Mouse (Mus musculus): Measurements from ENCODE around the gene Fam19a2. TPM values are rescaled to one million over a fixed set of nuclear protein-coding genes. Genes with fewer than 3 reads are reported as not detected.

Gene Fam19a2
- total and polyA plus RNA-seq, 2 experiments = 0.53 to 3.1 TPM

DNA sequence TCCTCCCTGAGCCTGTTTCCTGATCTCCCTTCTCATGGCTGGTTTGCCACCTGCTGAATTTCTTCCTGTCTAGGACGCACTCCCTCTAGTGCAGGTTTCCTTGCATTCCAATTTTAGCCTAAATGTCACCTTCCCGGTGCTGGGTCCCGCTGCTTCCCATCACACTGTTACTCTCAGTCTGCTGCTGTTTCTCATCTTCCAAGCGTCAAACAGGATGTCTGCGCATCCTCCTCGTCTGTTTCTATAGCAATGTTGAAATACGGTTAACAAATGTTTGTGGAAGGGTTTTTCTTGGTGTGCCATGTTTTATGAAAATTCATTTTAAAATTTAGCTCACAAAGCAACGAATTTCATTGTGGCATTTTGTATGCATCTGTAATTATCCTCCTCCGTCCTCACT is 131.6 kb downstream of the Fam19a2 start:
- Histone ChIP-seq H3K27ac (replicated peaks; ENCODE audit: insufficient read depth, low read depth, low read length) (no peak overlapping the region), H3K79me2 (ENCODE audit: control insufficient read depth, insufficient read depth, low read length) (no peaks in the 10 kb centered on the region), H3K4me1 (ENCODE audit: control insufficient read depth, insufficient read depth, low read length) (no peaks in the 10 kb centered on the region), H3K27me3 (ENCODE audit: control insufficient read depth, insufficient read depth, low read length) (no peaks in the 10 kb centered on the region), H3K36me3 (ENCODE audit: control insufficient read depth, insufficient read depth, low read length) (no peaks in the 10 kb centered on the region), H3K4me3 (ENCODE audit: insufficient read depth, low read depth, low read length) (no peak overlapping the region), H3K9ac (ENCODE audit: low read depth, low read length) (no peak overlapping the region)
- 69% methylated on average over 9 of the region's 9 CpGs for WGBS
- no peak for TF ChIP-seq CTCF (IDR thresholded peaks at IDR 0.05; ENCODE audit: low read depth, low read length)
- no peak for TF ChIP-seq POLR2A (IDR thresholded peaks at IDR 0.05; ENCODE audit: extremely low read depth, insufficient read depth, low read length)
- DNase-seq (ENCODE audit: extremely low read depth, low read depth, low spot score) = no peak

DNA sequence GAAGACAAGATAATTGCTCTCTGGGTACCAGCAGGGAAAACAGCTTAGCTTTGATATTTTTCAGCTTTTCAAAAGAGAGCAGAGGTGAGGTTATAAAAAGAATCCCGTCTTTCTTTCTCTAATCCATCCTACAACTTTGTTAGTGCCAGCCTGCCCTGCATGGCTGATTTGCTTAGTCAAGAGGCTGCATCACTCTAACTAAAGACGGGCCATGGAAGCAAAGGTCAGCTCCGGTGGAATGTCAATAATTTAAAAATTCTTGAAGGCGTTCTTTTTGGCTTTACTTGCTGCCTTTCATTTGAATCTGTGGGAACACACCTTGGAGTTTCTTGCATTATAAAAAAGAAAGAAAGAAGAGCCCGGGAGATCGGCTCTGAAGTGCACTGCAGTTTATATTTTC is 134.3 kb downstream of the Fam19a2 start:
- Histone ChIP-seq H3K4me3 (ENCODE audit: insufficient read depth, low read depth, low read length) (no peak overlapping the region), H3K4me1 (ENCODE audit: control insufficient read depth, insufficient read depth, low read length) (no peaks in the 10 kb centered on the region), H3K79me2 (ENCODE audit: control insufficient read depth, insufficient read depth, low read length) (no peaks in the 10 kb centered on the region), H3K27ac (replicated peaks; ENCODE audit: insufficient read depth, low read depth, low read length) (no peak overlapping the region), H3K9ac (ENCODE audit: low read depth, low read length) (no peak overlapping the region), H3K36me3 (ENCODE audit: control insufficient read depth, insufficient read depth, low read length) (no peaks in the 10 kb centered on the region), H3K27me3 (ENCODE audit: control insufficient read depth, insufficient read depth, low read length) (no peaks in the 10 kb centered on the region)
- TF ChIP-seq CTCF (IDR thresholded peaks at IDR 0.05; ENCODE audit: low read depth, low read length) = no peak
- TF ChIP-seq POLR2A (IDR thresholded peaks at IDR 0.05; ENCODE audit: extremely low read depth, insufficient read depth, low read length) = no peak
- WGBS = 66% methylated on average over 6 of the region's 6 CpGs
- no peak for DNase-seq (ENCODE audit: extremely low read depth, low read depth, low spot score)

DNA sequence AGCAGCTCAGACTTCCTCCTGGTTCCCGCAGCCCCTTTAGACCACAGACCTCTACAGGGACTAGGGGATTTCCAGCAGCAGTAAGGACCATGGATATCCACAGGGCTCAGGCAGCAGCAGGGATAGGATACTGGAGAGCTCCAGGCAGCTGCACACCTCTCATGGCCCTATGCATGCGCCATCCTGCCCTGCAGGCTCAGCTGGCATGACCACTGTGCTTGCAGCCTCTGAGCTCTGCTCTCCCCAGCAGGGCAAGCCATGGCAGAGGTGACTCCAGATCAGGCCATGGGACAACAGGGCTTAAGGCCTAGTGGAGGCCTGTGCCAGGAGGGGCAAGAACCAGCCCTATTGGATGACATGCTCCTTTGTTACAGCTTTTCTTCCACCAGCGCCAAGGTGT is 137.4 kb downstream of the Fam19a2 start:
- no peak for DNase-seq (ENCODE audit: extremely low read depth, low read depth, low spot score)
- Histone ChIP-seq H3K79me2 (ENCODE audit: control insufficient read depth, insufficient read depth, low read length) (no peaks in the 10 kb centered on the region), H3K27ac (replicated peaks; ENCODE audit: insufficient read depth, low read depth, low read length) (no peak overlapping the region), H3K36me3 (ENCODE audit: control insufficient read depth, insufficient read depth, low read length) (no peaks in the 10 kb centered on the region), H3K4me1 (ENCODE audit: control insufficient read depth, insufficient read depth, low read length) (no peaks in the 10 kb centered on the region), H3K4me3 (ENCODE audit: insufficient read depth, low read depth, low read length) (no peak overlapping the region), H3K27me3 (ENCODE audit: control insufficient read depth, insufficient read depth, low read length) (no peaks in the 10 kb centered on the region), H3K9ac (ENCODE audit: low read depth, low read length) (no peak overlapping the region)
- no peak for TF ChIP-seq POLR2A (IDR thresholded peaks at IDR 0.05; ENCODE audit: extremely low read depth, insufficient read depth, low read length)
- no peak for TF ChIP-seq CTCF (IDR thresholded peaks at IDR 0.05; ENCODE audit: low read depth, low read length)
- 92% methylated on average over 3 of the region's 3 CpGs for WGBS

DNA sequence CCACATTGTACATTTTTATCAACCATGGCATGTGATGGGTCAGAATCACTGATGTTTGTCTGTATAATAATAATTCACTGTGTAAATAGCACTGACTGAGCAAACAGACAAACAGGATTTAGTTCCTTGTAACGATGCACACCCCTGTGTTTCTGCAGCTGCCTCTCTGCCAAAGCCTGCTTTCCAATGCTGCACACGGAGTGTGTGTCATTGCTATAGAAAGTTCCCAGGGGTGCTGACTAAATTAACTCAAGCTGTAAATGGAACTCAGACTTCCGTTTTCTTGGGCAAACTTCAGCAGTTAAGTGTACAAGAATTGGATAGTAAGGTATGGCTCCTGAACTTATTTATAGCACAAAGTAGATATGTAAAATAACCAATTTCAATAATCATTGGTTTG is 138.7 kb downstream of the Fam19a2 start:
- no peak overlapping the region for H3K27ac ChIP-seq (replicated peaks; ENCODE audit: insufficient read depth, low read depth, low read length)
- no peak for DNase-seq (ENCODE audit: extremely low read depth, low read depth, low spot score)
- no peak for TF ChIP-seq POLR2A (IDR thresholded peaks at IDR 0.05; ENCODE audit: extremely low read depth, insufficient read depth, low read length)
- TF ChIP-seq CTCF (IDR thresholded peaks at IDR 0.05; ENCODE audit: low read depth, low read length) = no peak

DNA sequence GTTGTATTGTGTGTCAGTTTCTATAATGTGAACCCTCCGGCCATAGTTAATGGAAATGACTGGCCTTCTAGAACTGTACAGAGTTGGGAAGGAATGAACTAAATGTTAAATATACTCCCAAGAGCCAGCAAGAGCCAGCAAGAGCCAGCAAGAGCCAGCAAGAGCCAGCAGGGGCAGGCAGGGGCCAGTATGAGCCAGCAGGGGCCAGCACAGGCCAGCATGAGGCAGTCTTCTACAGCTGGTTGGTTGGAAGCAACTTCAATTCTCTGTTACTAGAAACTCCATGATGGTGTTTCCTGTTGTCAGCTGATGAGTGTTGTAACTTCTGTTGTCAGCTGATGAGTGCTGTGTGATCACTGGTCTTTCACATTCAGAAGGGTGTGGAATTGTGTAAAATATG is 151.2 kb downstream of the Fam19a2 start:
- Histone ChIP-seq H3K27ac (replicated peaks; ENCODE audit: insufficient read depth, low read depth, low read length) (no peak overlapping the region), H3K9ac (ENCODE audit: low read depth, low read length) (no peak overlapping the region), H3K4me1 (ENCODE audit: control insufficient read depth, insufficient read depth, low read length) (no peaks in the 10 kb centered on the region), H3K4me3 (ENCODE audit: insufficient read depth, low read depth, low read length) (no peak overlapping the region), H3K36me3 (ENCODE audit: control insufficient read depth, insufficient read depth, low read length) (no peaks in the 10 kb centered on the region), H3K79me2 (ENCODE audit: control insufficient read depth, insufficient read depth, low read length) (no peaks in the 10 kb centered on the region), H3K27me3 (ENCODE audit: control insufficient read depth, insufficient read depth, low read length) (no peaks in the 10 kb centered on the region)
- no peak for TF ChIP-seq POLR2A (IDR thresholded peaks at IDR 0.05; ENCODE audit: extremely low read depth, insufficient read depth, low read length)
- TF ChIP-seq CTCF (IDR thresholded peaks at IDR 0.05; ENCODE audit: low read depth, low read length) = peak; percentile 48
- no peak for DNase-seq (ENCODE audit: extremely low read depth, low read depth, low spot score)
- WGBS = 91% methylated on average over 1 of the region's 1 CpGs

More for the DNA sequence above, 138.7 kb downstream of the Fam19a2 start:
- 82% methylated on average over 3 of the region's 3 CpGs for WGBS
- no peaks in the 10 kb centered on the region for H3K36me3 ChIP-seq (ENCODE audit: control insufficient read depth, insufficient read depth, low read length)
- no peaks in the 10 kb centered on the region for H3K4me1 ChIP-seq (ENCODE audit: control insufficient read depth, insufficient read depth, low read length)
- H3K79me2 ChIP-seq (ENCODE audit: control insufficient read depth, insufficient read depth, low read length) = no peaks in the 10 kb centered on the region
- no peaks in the 10 kb centered on the region for H3K27me3 ChIP-seq (ENCODE audit: control insufficient read depth, insufficient read depth, low read length)
- no peak overlapping the region for H3K9ac ChIP-seq (ENCODE audit: low read depth, low read length)
- no peak overlapping the region for H3K4me3 ChIP-seq (ENCODE audit: insufficient read depth, low read depth, low read length)

DNA sequence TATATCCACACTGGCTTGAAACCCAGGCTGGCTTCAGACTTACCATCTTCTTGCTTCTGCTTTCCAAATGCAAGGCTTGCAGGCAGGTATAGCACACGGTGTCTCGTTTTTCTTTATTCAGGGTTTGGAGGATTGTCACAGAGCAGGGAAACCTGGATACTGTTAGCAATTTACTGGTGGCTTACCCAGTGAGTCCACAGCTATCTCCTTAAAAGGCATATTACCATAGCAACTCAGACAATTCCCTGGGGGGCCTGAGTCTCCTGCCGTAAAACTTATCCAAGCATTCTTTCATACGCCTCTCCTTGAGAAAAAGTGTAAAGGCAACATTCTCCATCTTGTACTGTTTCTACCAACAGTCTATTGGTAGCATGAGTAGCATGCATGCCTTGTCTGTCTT is 152.2 kb downstream of the Fam19a2 start:
- no peak overlapping the region for H3K9ac ChIP-seq (ENCODE audit: low read depth, low read length)
- no peaks in the 10 kb centered on the region for H3K36me3 ChIP-seq (ENCODE audit: control insufficient read depth, insufficient read depth, low read length)
- no peaks in the 10 kb centered on the region for H3K27me3 ChIP-seq (ENCODE audit: control insufficient read depth, insufficient read depth, low read length)
- TF ChIP-seq CTCF (IDR thresholded peaks at IDR 0.05; ENCODE audit: low read depth, low read length) (no peak), POLR2A (IDR thresholded peaks at IDR 0.05; ENCODE audit: extremely low read depth, insufficient read depth, low read length) (no peak)
- no peaks in the 10 kb centered on the region for H3K79me2 ChIP-seq (ENCODE audit: control insufficient read depth, insufficient read depth, low read length)
- no peak overlapping the region for H3K27ac ChIP-seq (replicated peaks; ENCODE audit: insufficient read depth, low read depth, low read length)
- no peak overlapping the region for H3K4me3 ChIP-seq (ENCODE audit: insufficient read depth, low read depth, low read length)
- no peaks in the 10 kb centered on the region for H3K4me1 ChIP-seq (ENCODE audit: control insufficient read depth, insufficient read depth, low read length)
- WGBS = 86% methylated on average over 4 of the region's 4 CpGs
- DNase-seq (ENCODE audit: extremely low read depth, low read depth, low spot score) = no peak
